ENCODE assay signal across 17 mouse cellular contexts in genomic region chr14:75402483-75403103, GRCm38 (mm10). TPM values are rescaled to one million over a fixed set of nuclear protein-coding genes. Genes with fewer than 3 reads are reported as not detected.
DNase-seq lines count a peak whose midpoint lies in the region; ATAC-seq and TF ChIP-seq lines count a peak whose summit lies in the region.
"Had no signal": no experiment of that assay in that cellular context is flagged by ENCODE, and none has a peak within 500 bp of the region (broad histone marks: within the 10 kb centered on the region; RNA-seq: fewer than 3 reads in every experiment).

No protein-coding gene starts in this region.

- H3K4me3 ChIP-seq in intestine, embryonic 15.5 days (replicated peaks) = no peak overlapping the region
- no peak overlapping the region for H3K4me3 ChIP-seq in intestine, embryonic 16.5 days (ENCODE audit: low read length)
- H3K4me3 ChIP-seq in midbrain, postnatal 0 days (ENCODE audit: low read depth, low read length) = no peak overlapping the region
- no peak overlapping the region for H3K4me3 ChIP-seq in midbrain, embryonic 11.5 days (ENCODE audit: low read depth, low read length)
- H3K4me3 ChIP-seq in embryonic facial prominence, embryonic 14.5 days (ENCODE audit: low read depth, low read length) = no peak overlapping the region
- H3K4me3 ChIP-seq in limb, embryonic 15.5 days = no peak overlapping the region
- H3K4me3 ChIP-seq: embryonic facial prominence, embryonic 15.5 days; forebrain, embryonic 13.5 days; megakaryocyte, embryonic 14.5 days had no signal

- no peak for TF ChIP-seq CTCF in midbrain, postnatal 0 days (IDR thresholded peaks at IDR 0.05)

- 57% methylated on average over 12 of the region's 12 CpGs for WGBS in intestine, embryonic 15.5 days
- WGBS in intestine, embryonic 16.5 days = 53% methylated on average over 12 of the region's 12 CpGs
- WGBS in midbrain, postnatal 0 days = 87% methylated on average over 12 of the region's 12 CpGs
- 93% methylated on average over 12 of the region's 12 CpGs for whole genome bisulfite sequencing in midbrain, embryonic 11.5 days
- WGBS in embryonic facial prominence, embryonic 14.5 days = 70% methylated on average over 12 of the region's 12 CpGs
- 25% methylated on average over 12 of the region's 12 CpGs for WGBS in limb, embryonic 15.5 days

- peak; percentile 77 for ATAC-seq in intestine, embryonic 15.5 days
- ATAC-seq in intestine, embryonic 16.5 days = no peak
- ATAC-seq in midbrain, postnatal 0 days (ENCODE audit: low FRiP score) = no peak
- ATAC-seq in midbrain, embryonic 11.5 days (ENCODE audit: low FRiP score) = no peak
- no peak for ATAC-seq in embryonic facial prominence, embryonic 14.5 days (ENCODE audit: low read depth)
- peak; percentile 78 for ATAC-seq in limb, embryonic 15.5 days (ENCODE audit: insufficient number of reproducible peaks, low FRiP score, low TSS enrichment, low read depth)
- ATAC-seq: forebrain, embryonic 13.5 days had no signal

- H3K4me2 ChIP-seq in intestine, embryonic 15.5 days (replicated peaks) = no peak overlapping the region
- H3K4me2 ChIP-seq in intestine, embryonic 16.5 days (ENCODE audit: low read depth, low read length) = no peak overlapping the region
- H3K4me2 ChIP-seq in midbrain, postnatal 0 days (ENCODE audit: low read depth, low read length, poor library complexity, severe bottlenecking) = no peak overlapping the region
- H3K4me2 ChIP-seq in midbrain, embryonic 11.5 days = no peak overlapping the region
- H3K4me2 ChIP-seq in embryonic facial prominence, embryonic 14.5 days (ENCODE audit: low read depth, low read length) = no peak overlapping the region
- H3K4me2 ChIP-seq in limb, embryonic 15.5 days = no peak overlapping the region
- H3K4me2 ChIP-seq: embryonic facial prominence, embryonic 15.5 days; forebrain, embryonic 13.5 days; heart, embryonic 11.5 days had no signal

- no peaks in the 10 kb centered on the region for H3K36me3 ChIP-seq in intestine, embryonic 15.5 days
- H3K36me3 ChIP-seq in intestine, embryonic 16.5 days (ENCODE audit: control insufficient read depth, insufficient read depth, low read length) = no peaks in the 10 kb centered on the region
- H3K36me3 ChIP-seq in midbrain, postnatal 0 days (ENCODE audit: insufficient read depth, low read length) = no peaks in the 10 kb centered on the region
- no peaks in the 10 kb centered on the region for H3K36me3 ChIP-seq in midbrain, embryonic 11.5 days (ENCODE audit: control insufficient read depth, insufficient read depth, low read length)
- no peaks in the 10 kb centered on the region for H3K36me3 ChIP-seq in embryonic facial prominence, embryonic 14.5 days (ENCODE audit: control insufficient read depth, insufficient read depth, low read length)
- no peaks in the 10 kb centered on the region for H3K36me3 ChIP-seq in limb, embryonic 15.5 days
- H3K36me3 ChIP-seq: embryonic facial prominence, embryonic 15.5 days had no signal

- H3K9ac ChIP-seq in intestine, embryonic 15.5 days = no peak overlapping the region
- H3K9ac ChIP-seq in intestine, embryonic 16.5 days (ENCODE audit: low read depth, low read length) = no peak overlapping the region
- no peak overlapping the region for H3K9ac ChIP-seq in midbrain, postnatal 0 days (replicated peaks; ENCODE audit: low read length, poor library complexity, severe bottlenecking)
- no peak overlapping the region for H3K9ac ChIP-seq in midbrain, embryonic 11.5 days (ENCODE audit: low read length)
- H3K9ac ChIP-seq in embryonic facial prominence, embryonic 14.5 days (ENCODE audit: low read depth, low read length) = no peak overlapping the region
- H3K9ac ChIP-seq in limb, embryonic 15.5 days = no peak overlapping the region
- H3K9ac ChIP-seq: embryonic facial prominence, embryonic 15.5 days; forebrain, embryonic 13.5 days had no signal

- H3K9me3 ChIP-seq in intestine, embryonic 15.5 days = no peaks in the 10 kb centered on the region
- H3K9me3 ChIP-seq in intestine, embryonic 16.5 days (ENCODE audit: control insufficient read depth, low read length) = no peaks in the 10 kb centered on the region
- no peaks in the 10 kb centered on the region for H3K9me3 ChIP-seq in midbrain, postnatal 0 days (ENCODE audit: low read length)
- H3K9me3 ChIP-seq in midbrain, embryonic 11.5 days (ENCODE audit: control insufficient read depth, low read length) = no peaks in the 10 kb centered on the region
- no peaks in the 10 kb centered on the region for H3K9me3 ChIP-seq in embryonic facial prominence, embryonic 14.5 days (ENCODE audit: control insufficient read depth, low read length)
- no peaks in the 10 kb centered on the region for H3K9me3 ChIP-seq in limb, embryonic 15.5 days
- H3K9me3 ChIP-seq: embryonic facial prominence, embryonic 15.5 days; forebrain, embryonic 13.5 days had no signal

- peak; percentile 42 for DNase-seq in midbrain, postnatal 0 days (ENCODE audit: low spot score)
- no peak for DNase-seq in midbrain, embryonic 11.5 days (ENCODE audit: low spot score, missing footprints)
- DNase-seq in embryonic facial prominence, embryonic 14.5 days (ENCODE audit: low spot score) = peak; percentile 55
- DNase-seq in frontal cortex, postnatal 25 days (ENCODE audit: low spot score in 2 of 2) = no peak
- DNase-seq: adrenal gland, postnatal 36 days; layer of hippocampus, postnatal 36 days; left cerebral cortex, postnatal 4 days had no signal

- no peak overlapping the region for H3K27ac ChIP-seq in intestine, embryonic 15.5 days
- no peak overlapping the region for H3K27ac ChIP-seq in intestine, embryonic 16.5 days (ENCODE audit: low read length)
- H3K27ac ChIP-seq in midbrain, postnatal 0 days (ENCODE audit: low read depth, low read length) = no peak overlapping the region
- H3K27ac ChIP-seq in midbrain, embryonic 11.5 days (ENCODE audit: low read depth, low read length) = no peak overlapping the region
- no peak overlapping the region for H3K27ac ChIP-seq in embryonic facial prominence, embryonic 14.5 days (replicated peaks; ENCODE audit: low read depth, low read length)
- peak overlapping the region; percentile 69 for H3K27ac ChIP-seq in limb, embryonic 15.5 days
- H3K27ac ChIP-seq: embryonic facial prominence, embryonic 15.5 days; forebrain, embryonic 13.5 days had no signal

- H3K27me3 ChIP-seq in intestine, embryonic 15.5 days (replicated peaks) = no peaks in the 10 kb centered on the region
- no peaks in the 10 kb centered on the region for H3K27me3 ChIP-seq in intestine, embryonic 16.5 days (replicated peaks; ENCODE audit: control insufficient read depth, insufficient read depth, low read length)
- no peaks in the 10 kb centered on the region for H3K27me3 ChIP-seq in midbrain, postnatal 0 days (ENCODE audit: insufficient read depth, low read length)
- H3K27me3 ChIP-seq in midbrain, embryonic 11.5 days (ENCODE audit: control insufficient read depth, insufficient read depth, low read length) = no peaks in the 10 kb centered on the region
- no peaks in the 10 kb centered on the region for H3K27me3 ChIP-seq in embryonic facial prominence, embryonic 14.5 days (replicated peaks; ENCODE audit: control insufficient read depth, insufficient read depth, low read length)
- H3K27me3 ChIP-seq in limb, embryonic 15.5 days = no peaks in the 10 kb centered on the region
- H3K27me3 ChIP-seq: embryonic facial prominence, embryonic 15.5 days; forebrain, embryonic 13.5 days had no signal

- no peaks in the 10 kb centered on the region for H3K4me1 ChIP-seq in intestine, embryonic 15.5 days (replicated peaks)
- no peaks in the 10 kb centered on the region for H3K4me1 ChIP-seq in intestine, embryonic 16.5 days (ENCODE audit: control insufficient read depth, insufficient read depth, low read length)
- no peaks in the 10 kb centered on the region for H3K4me1 ChIP-seq in midbrain, postnatal 0 days (ENCODE audit: insufficient read depth, low read length)
- no peaks in the 10 kb centered on the region for H3K4me1 ChIP-seq in midbrain, embryonic 11.5 days (ENCODE audit: control insufficient read depth, insufficient read depth, low read length)
- no peaks in the 10 kb centered on the region for H3K4me1 ChIP-seq in embryonic facial prominence, embryonic 14.5 days (ENCODE audit: control insufficient read depth, insufficient read depth, low read length)
- peaks cover 8% of the 10 kb centered on the region; the same call in 1 of the 2 replicates for H3K4me1 ChIP-seq in limb, embryonic 15.5 days
- H3K4me1 ChIP-seq: embryonic facial prominence, embryonic 15.5 days; forebrain, embryonic 13.5 days had no signal

RNA-seq across cellular contexts. Expression of gene Siah3, which starts 53.2 kb away (rescaled TPM):
- polyA plus RNA-seq in intestine, embryonic 15.5 days (2015; fragmentation: Nextera tagmentation; extraction: Ambion mirVana) = 0.06 and 0.24 TPM in 2 replicates
- 0.12 and 0.16 TPM in 2 replicates for polyA plus RNA-seq in intestine, embryonic 16.5 days (2015; fragmentation: Nextera tagmentation; extraction: Ambion mirVana)
- 6.8 and 9.2 TPM in 2 replicates for total RNA-seq in midbrain, postnatal 0 days (2014; rRNA removed)
- 2.5 and 3.1 TPM in 2 replicates for polyA plus RNA-seq in midbrain, postnatal 0 days (2015; fragmentation: Nextera tagmentation; extraction: Ambion mirVana)
- polyA plus RNA-seq in midbrain, embryonic 11.5 days (2014; fragmentation: Nextera tagmentation; extraction: Ambion mirVana) = 1.1 and 1.4 TPM in 2 replicates
- 0.35 and 0.43 TPM in 2 replicates for polyA plus RNA-seq in embryonic facial prominence, embryonic 14.5 days (2014; fragmentation: Nextera tagmentation; extraction: Ambion mirVana)
- 0.16 and 0.27 TPM in 2 replicates for polyA plus RNA-seq in limb, embryonic 15.5 days (2015; fragmentation: Nextera tagmentation; extraction: Ambion mirVana)
- total RNA-seq: hematopoietic stem cell, adult 5-6 weeks; monocyte, adult 5-6 weeks had no signal
- polyA plus RNA-seq: lung, embryonic 16.5 days had no signal

Comparison
In these comparisons a context has a peak if more than half of its experiments do, and no peak if none do; other contexts are left out.
1. ATAC-seq: peak in intestine, embryonic 15.5 days (single experiment) and limb, embryonic 15.5 days (single experiment); none in intestine, embryonic 16.5 days (single experiment), midbrain, postnatal 0 days (single experiment), midbrain, embryonic 11.5 days (single experiment) and embryonic facial prominence, embryonic 14.5 days (single experiment).
2. DNase-seq: peak in midbrain, postnatal 0 days (single experiment) and embryonic facial prominence, embryonic 14.5 days (single experiment); none in midbrain, embryonic 11.5 days (single experiment) and frontal cortex, postnatal 25 days (0 of 2).